Mouse (Mus musculus): ENCODE results near the gene Tmem139. TPM values are rescaled to one million over a fixed set of nuclear protein-coding genes. Genes with fewer than 3 reads are reported as not detected.

The Tmem139 gene
- polyA plus RNA-seq, 2 experiments, result 0.02 TPM; not detected in 1

GRCm38 (mm10) chr6:42229610-42230009, 32.2 kb upstream of the Tmem139 start:
- H3K4me2 ChIP-seq (ENCODE audit: low read depth), result no peak overlapping the region
- no peak overlapping the region for H3K9ac ChIP-seq (replicated peaks)
- no peaks in the 10 kb centered on the region for H3K4me1 ChIP-seq (replicated peaks; ENCODE audit: control insufficient read depth in 2 of 2, insufficient read depth in 2 of 2, low read length in 1 of 2)
- DNase-seq (ENCODE audit: low read depth in 3 of 3, low spot score in 3 of 3), result no peak
- no peak overlapping the region for H3K27ac ChIP-seq
- no peak for TF ChIP-seq CTCF (IDR thresholded peaks at IDR 0.05; ENCODE audit: low read depth)
- TF ChIP-seq EP300 (IDR thresholded peaks at IDR 0.05; ENCODE audit: low read depth), result no peak
- no peaks in the 10 kb centered on the region for H3K36me3 ChIP-seq (replicated peaks; ENCODE audit: control insufficient read depth, insufficient read depth, low read depth)
- H3K4me3 ChIP-seq (ENCODE audit: insufficient read depth in 1 of 2, low read depth in 2 of 2, low read length in 2 of 2), result no peak overlapping the region
- no peaks in the 10 kb centered on the region for H3K9me3 ChIP-seq (ENCODE audit: control insufficient read depth, low read length)
- 52% methylated on average over 4 of the region's 4 CpGs for WGBS (ENCODE audit: insufficient replicate concordance)
- no peaks in the 10 kb centered on the region for H3K27me3 ChIP-seq (ENCODE audit: control insufficient read depth, insufficient read depth, low read length)
- ATAC-seq (ENCODE audit: insufficient read depth), result no peak

GRCm38 (mm10) chr6:42231191-42231590, 30.6 kb upstream of the Tmem139 start:
- no peak for ATAC-seq (ENCODE audit: insufficient read depth)
- H3K4me1 ChIP-seq (replicated peaks; ENCODE audit: control insufficient read depth in 2 of 2, insufficient read depth in 2 of 2, low read length in 1 of 2), result no peaks in the 10 kb centered on the region
- no peak overlapping the region for H3K4me3 ChIP-seq (ENCODE audit: insufficient read depth in 1 of 2, low read depth in 2 of 2, low read length in 2 of 2)
- no peaks in the 10 kb centered on the region for H3K27me3 ChIP-seq (ENCODE audit: control insufficient read depth, insufficient read depth, low read length)
- DNase-seq (ENCODE audit: low read depth in 3 of 3, low spot score in 3 of 3), result no peak
- TF ChIP-seq EP300 (IDR thresholded peaks at IDR 0.05; ENCODE audit: low read depth), result no peak
- no peak for TF ChIP-seq CTCF (IDR thresholded peaks at IDR 0.05; ENCODE audit: low read depth)
- H3K27ac ChIP-seq, result no peak overlapping the region
- no peaks in the 10 kb centered on the region for H3K9me3 ChIP-seq (ENCODE audit: control insufficient read depth, low read length)
- H3K36me3 ChIP-seq (replicated peaks; ENCODE audit: control insufficient read depth, insufficient read depth, low read depth), result no peaks in the 10 kb centered on the region
- WGBS (ENCODE audit: insufficient replicate concordance), result 77% methylated on average over 3 of the region's 3 CpGs
- no peak overlapping the region for H3K9ac ChIP-seq (replicated peaks)
- no peak overlapping the region for H3K4me2 ChIP-seq (ENCODE audit: low read depth)

GRCm38 (mm10) chr6:42237276-42237805, 24.4 kb upstream of the Tmem139 start:
- Histone ChIP-seq H3K27ac (no peak overlapping the region), H3K4me2 (ENCODE audit: low read depth) (no peak overlapping the region), H3K27me3 (ENCODE audit: control insufficient read depth, insufficient read depth, low read length) (no peaks in the 10 kb centered on the region), H3K9me3 (ENCODE audit: control insufficient read depth, low read length) (no peaks in the 10 kb centered on the region), H3K4me1 (replicated peaks; ENCODE audit: control insufficient read depth in 2 of 2, insufficient read depth in 2 of 2, low read length in 1 of 2) (no peaks in the 10 kb centered on the region), H3K4me3 (ENCODE audit: insufficient read depth in 1 of 2, low read depth in 2 of 2, low read length in 2 of 2) (no peak overlapping the region), H3K9ac (replicated peaks) (no peak overlapping the region), H3K36me3 (replicated peaks; ENCODE audit: control insufficient read depth, insufficient read depth, low read depth) (no peaks in the 10 kb centered on the region)
- ATAC-seq (ENCODE audit: insufficient read depth) (no peak), DNase-seq (ENCODE audit: low read depth in 3 of 3, low spot score in 3 of 3) (no peak)
- TF ChIP-seq EP300 (IDR thresholded peaks at IDR 0.05; ENCODE audit: low read depth), result no peak
- TF ChIP-seq CTCF (IDR thresholded peaks at IDR 0.05; ENCODE audit: low read depth), result no peak
- 56% methylated on average over 6 of the region's 6 CpGs for WGBS (ENCODE audit: insufficient replicate concordance)

- no peak overlapping the region for H3K9ac ChIP-seq (replicated peaks)
- H3K4me2 ChIP-seq (ENCODE audit: low read depth), result no peak overlapping the region
- H3K27me3 ChIP-seq (ENCODE audit: control insufficient read depth, insufficient read depth, low read length), result no peaks in the 10 kb centered on the region
- no peak overlapping the region for H3K4me3 ChIP-seq (ENCODE audit: insufficient read depth in 1 of 2, low read depth in 2 of 2, low read length in 2 of 2)
- H3K36me3 ChIP-seq (replicated peaks; ENCODE audit: control insufficient read depth, insufficient read depth, low read depth), result no peaks in the 10 kb centered on the region
- no peak for ATAC-seq (ENCODE audit: insufficient read depth)
- no peaks in the 10 kb centered on the region for H3K9me3 ChIP-seq (ENCODE audit: control insufficient read depth, low read length)
- WGBS (ENCODE audit: insufficient replicate concordance), result 61% methylated on average over 6 of the region's 6 CpGs
- no peak for TF ChIP-seq EP300 (IDR thresholded peaks at IDR 0.05; ENCODE audit: low read depth)
- no peak for TF ChIP-seq CTCF (IDR thresholded peaks at IDR 0.05; ENCODE audit: low read depth)
- H3K27ac ChIP-seq, result no peak overlapping the region
- peaks cover 7 to 8% of the 10 kb centered on the region in 2 experiments for H3K4me1 ChIP-seq (replicated peaks; ENCODE audit: control insufficient read depth in 2 of 2, insufficient read depth in 2 of 2, low read length in 1 of 2)
- no peak for DNase-seq (ENCODE audit: low read depth in 3 of 3, low spot score in 3 of 3)
Measured at GRCm38 (mm10) chr6:42241311-42242045, 20.3 kb upstream of the Tmem139 start.

GRCm38 (mm10) chr6:42245711-42246353, 15.9 kb upstream of the Tmem139 start, which contains the start of gene Gstk1:
Gstk1 (plus strand) TSS chr6:42245935.
- 2% methylated on average over 28 of the region's 28 CpGs for WGBS (ENCODE audit: insufficient replicate concordance)
- H3K9me3 ChIP-seq (ENCODE audit: control insufficient read depth, low read length), result no peaks in the 10 kb centered on the region
- no peaks in the 10 kb centered on the region for H3K27me3 ChIP-seq (ENCODE audit: control insufficient read depth, insufficient read depth, low read length)
- no peak within 1 kb of the TSS for H3K27ac ChIP-seq
- H3K4me1 ChIP-seq (replicated peaks; ENCODE audit: control insufficient read depth in 2 of 2, insufficient read depth in 2 of 2, low read length in 1 of 2), result peaks cover 12 to 16% of the 10 kb centered on the region in 2 experiments
- no peak for TF ChIP-seq EP300 (IDR thresholded peaks at IDR 0.05; ENCODE audit: low read depth)
- TF ChIP-seq CTCF (IDR thresholded peaks at IDR 0.05; ENCODE audit: low read depth), result no peak
- H3K4me2 ChIP-seq (ENCODE audit: low read depth), result peak within 1 kb of the TSS; percentile 87
- DNase-seq (ENCODE audit: low read depth in 3 of 3, low spot score in 3 of 3) (peak; percentile 79 to 80 (median 79)), ATAC-seq (ENCODE audit: insufficient read depth) (peak; percentile 100)
- peak within 1 kb of the TSS; percentile 53 for H3K9ac ChIP-seq (replicated peaks)
- peak within 1 kb of the TSS; percentile 40 to 56 for H3K4me3 ChIP-seq (ENCODE audit: insufficient read depth in 1 of 2, low read depth in 2 of 2, low read length in 2 of 2)
- no peaks in the 10 kb centered on the region for H3K36me3 ChIP-seq (replicated peaks; ENCODE audit: control insufficient read depth, insufficient read depth, low read depth)
